Mouse (Mus musculus): Measurements from ENCODE around the gene Crisp2.

DNA sequence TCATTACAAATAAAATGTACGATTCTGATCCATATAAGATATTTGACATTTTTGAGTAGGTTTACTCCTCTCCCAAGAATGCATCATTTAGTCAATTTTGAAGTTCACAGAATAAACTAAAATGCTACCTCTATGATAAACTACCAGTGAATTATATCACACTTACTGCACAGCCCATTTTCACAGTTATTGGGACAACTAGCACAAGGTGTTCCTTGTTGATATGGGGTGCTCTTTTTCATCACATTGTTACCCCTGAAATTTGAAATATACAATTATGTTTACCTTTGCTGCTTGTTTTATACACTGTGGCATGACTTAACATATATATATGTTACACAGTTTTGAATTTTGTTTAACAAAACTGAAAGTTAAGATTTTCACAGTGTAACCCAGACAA lies 39.7 kb downstream of the Crisp2 start:
- no peak for TF ChIP-seq CTCF (IDR thresholded peaks at IDR 0.05; ENCODE audit: low read depth, low read length)
- TF ChIP-seq EP300 (IDR thresholded peaks at IDR 0.05; ENCODE audit: insufficient read depth, low read depth, low read length): no peak
- no peak for TF ChIP-seq POLR2A (IDR thresholded peaks at IDR 0.05; ENCODE audit: insufficient read depth, low read length)

Measured in ES-Bruce4 (cell line).